Mouse (Mus musculus) heart, embryonic 16.5 days (tissue): ENCODE results near the gene Jmjd8. TPM values are rescaled to one million over a fixed set of nuclear protein-coding genes. Genes with fewer than 3 reads are reported as not detected.

Experiments used
- ATAC-seq: fragments of 200-750 bp; cut with Nextera tagmentation; replicated peaks from 2 replicates; pipeline ENCODE4 v1.8.0; 2017; ENCODE audit warnings: moderate number of reproducible peaks; ENCODE audit not compliant: insufficient read depth, low FRiP score; ENCODE audit errors: extremely low read depth
- H3K27ac ChIP-seq: fragments of 300-500 bp; sonication (generic); 2 replicates; pipeline ENCODE4 v1.5.1; 2014; ENCODE audit warnings: mild to moderate bottlenecking, low read length, control low read depth, moderate library complexity
- H3K27me3 ChIP-seq: fragments of 300-500 bp; sonication (generic); 2 replicates; pipeline ENCODE4 v1.6.1; 2014; ENCODE audit warnings: low read length, mixed read lengths; ENCODE audit not compliant: control insufficient read depth, insufficient read depth
- H3K36me3 ChIP-seq: fragments of 300-500 bp; sonication (generic); 2 replicates; pipeline ENCODE4 v1.6.1; 2014; ENCODE audit not compliant: control insufficient read depth, insufficient read depth
- H3K4me1 ChIP-seq: fragments of 300-500 bp; sonication (generic); 2 replicates; pipeline ENCODE4 v1.6.1; 2014; ENCODE audit warnings: low read length, mixed read lengths; ENCODE audit not compliant: control insufficient read depth, insufficient read depth
- H3K4me2 ChIP-seq: fragments of 300-500 bp; sonication (generic); 2 replicates; pipeline ENCODE4 v1.6.1; 2014; ENCODE audit warnings: low read depth, mild to moderate bottlenecking, control low read depth, low read length
- H3K4me3 ChIP-seq: fragments of 300-500 bp; sonication (generic); 2 replicates; pipeline ENCODE4 v1.5.1; 2014; ENCODE audit warnings: mild to moderate bottlenecking, control low read depth, low read length
- H3K9ac ChIP-seq: fragments of 300-500 bp; sonication (generic); 2 replicates; pipeline ENCODE4 v1.6.1; 2014; ENCODE audit warnings: low read length, control low read depth
- H3K9me3 ChIP-seq: fragments of 300-500 bp; sonication (generic); replicated peaks from 2 replicates; pipeline ENCODE4 v1.6.1; 2016; ENCODE audit warnings: low read length; ENCODE audit not compliant: control insufficient read depth
- WGBS: fragments of 180-500 bp; shearing (Covaris S2); extraction: QIAGEN DNeasy Blood & Tissue Kit; methylation state at CpG from one replicate; pipeline ENCODE4 v1.1.7; 2014; 5-methylcytosine and 5-hydroxymethylcytosine counted together
- polyA plus RNA-seq: library from polyadenylated mRNA; unstranded; fragments of >200 nt; fragmentation: Nextera tagmentation; extraction: Ambion mirVana; gene quantifications from 2 replicates; pipeline ENCODE4 v1.2.1, GENCODE M21; 2015

Jmjd8 gene
- polyA plus RNA-seq, 1 experiment from 2014 or later = 35.0 TPM

- peak; percentile 21; the same call in 1 of the 2 replicates for ATAC-seq
- H3K27me3 ChIP-seq = no peaks in the 10 kb centered on the region
- peak overlapping the region; percentile 75 for H3K4me3 ChIP-seq
- H3K4me2 ChIP-seq = peak overlapping the region; percentile 94
- no peaks in the 10 kb centered on the region for H3K9me3 ChIP-seq
- peak overlapping the region; percentile 79 for H3K27ac ChIP-seq
- peak overlapping the region; percentile 85 for H3K9ac ChIP-seq
- peaks cover 21% of the 10 kb centered on the region for H3K4me1 ChIP-seq
- 10% methylated on average over 6 of the region's 6 CpGs for WGBS
- no peaks in the 10 kb centered on the region for H3K36me3 ChIP-seq
Measured at GRCm38 (mm10) chr17:25861704-25862612, 33.3 kb downstream of the Jmjd8 start.

- ATAC-seq = no peak
- H3K27ac ChIP-seq = no peak overlapping the region
- no peak overlapping the region for H3K9ac ChIP-seq
- WGBS = 87% methylated on average over 6 of the region's 6 CpGs
- no peaks in the 10 kb centered on the region for H3K36me3 ChIP-seq
- H3K4me3 ChIP-seq = no peak overlapping the region
- H3K27me3 ChIP-seq = no peaks in the 10 kb centered on the region
- peaks cover 22% of the 10 kb centered on the region for H3K4me1 ChIP-seq
- H3K4me2 ChIP-seq = no peak overlapping the region
- no peaks in the 10 kb centered on the region for H3K9me3 ChIP-seq
Measured at GRCm38 (mm10) chr17:25863681-25864080, 35.0 kb downstream of the Jmjd8 start.

- ATAC-seq = no peak
- Histone ChIP-seq H3K4me2 (no peak overlapping the region), H3K4me1 (peaks cover 27% of the 10 kb centered on the region), H3K27ac (no peak overlapping the region), H3K9ac (no peak overlapping the region), H3K4me3 (no peak overlapping the region), H3K36me3 (no peaks in the 10 kb centered on the region), H3K9me3 (no peaks in the 10 kb centered on the region), H3K27me3 (no peaks in the 10 kb centered on the region)
- WGBS = 87% methylated on average over 14 of the region's 14 CpGs
Measured at GRCm38 (mm10) chr17:25864311-25864710, 35.6 kb downstream of the Jmjd8 start.

- no peak overlapping the region for H3K4me3 ChIP-seq
Measured at GRCm38 (mm10) chr17:25865288-25865687, 36.6 kb downstream of the Jmjd8 start.

GRCm38 (mm10) chr17:25866172-25866571, 37.5 kb downstream of the Jmjd8 start:
- ATAC-seq = no peak
- Histone ChIP-seq H3K9ac (peak overlapping the region; percentile 36; the same call in 1 of the 2 replicates), H3K4me1 (peaks cover 20% of the 10 kb centered on the region), H3K27me3 (no peaks in the 10 kb centered on the region), H3K9me3 (no peaks in the 10 kb centered on the region), H3K36me3 (no peaks in the 10 kb centered on the region), H3K4me2 (peak overlapping the region; percentile 90), H3K4me3 (peak overlapping the region; percentile 94), H3K27ac (no peak overlapping the region)
- 91% methylated on average over 3 of the region's 3 CpGs for WGBS

More at GRCm38 (mm10) chr17:25865288-25865687, 36.6 kb downstream of the Jmjd8 start:
- Histone ChIP-seq H3K27me3 (no peaks in the 10 kb centered on the region), H3K4me2 (no peak overlapping the region), H3K27ac (no peak overlapping the region), H3K4me1 (peaks cover 27% of the 10 kb centered on the region), H3K36me3 (no peaks in the 10 kb centered on the region), H3K9me3 (no peaks in the 10 kb centered on the region), H3K9ac (no peak overlapping the region)
- WGBS = 89% methylated on average over 11 of the region's 11 CpGs
- ATAC-seq = no peak

- H3K36me3 ChIP-seq = no peaks in the 10 kb centered on the region
- ATAC-seq = no peak; the same call in 1 of the 2 replicates
- H3K4me3 ChIP-seq = peak overlapping the region; percentile 94
- H3K27ac ChIP-seq = peak overlapping the region; percentile 98
- no peaks in the 10 kb centered on the region for H3K9me3 ChIP-seq
- H3K4me1 ChIP-seq = peaks cover 14% of the 10 kb centered on the region
- 8% methylated on average over 7 of the region's 7 CpGs for WGBS
- H3K4me2 ChIP-seq = peak overlapping the region; percentile 90
- no peaks in the 10 kb centered on the region for H3K27me3 ChIP-seq
- peak overlapping the region; percentile 97 for H3K9ac ChIP-seq
Measured at GRCm38 (mm10) chr17:25867509-25867835, 38.8 kb downstream of the Jmjd8 start.

GRCm38 (mm10) chr17:25867836-25868600, 39.4 kb downstream of the Jmjd8 start:
- Histone ChIP-seq H3K4me1 (peaks cover 14% of the 10 kb centered on the region), H3K27ac (peak overlapping the region; percentile 98), H3K9me3 (no peaks in the 10 kb centered on the region), H3K4me2 (peak overlapping the region; percentile 90), H3K4me3 (peak overlapping the region; percentile 94), H3K36me3 (no peaks in the 10 kb centered on the region), H3K9ac (peak overlapping the region; percentile 97), H3K27me3 (no peaks in the 10 kb centered on the region)
- peak; percentile 56 for ATAC-seq
- under 1% methylated on average over 42 of the region's 42 CpGs for WGBS

- H3K4me3 ChIP-seq = peak within 1 kb of the TSS; percentile 94
- under 1% methylated on average over 24 of the region's 24 CpGs for WGBS
Measured at GRCm38 (mm10) chr17:25868601-25869191, 40.0 kb downstream of the Jmjd8 start, which contains the start of gene Mcrip2. Mcrip2 (minus strand) TSS chr17:25868764.

More at GRCm38 (mm10) chr17:25868601-25869191, 40.0 kb downstream of the Jmjd8 start, which contains the start of gene Mcrip2:
- no peaks in the 10 kb centered on the region for H3K27me3 ChIP-seq
- peak within 1 kb of the TSS; percentile 97 for H3K9ac ChIP-seq
- H3K27ac ChIP-seq = peak within 1 kb of the TSS; percentile 98
- H3K36me3 ChIP-seq = no peaks in the 10 kb centered on the region
- H3K9me3 ChIP-seq = no peaks in the 10 kb centered on the region
- peak within 1 kb of the TSS; percentile 90 for H3K4me2 ChIP-seq
- peak; percentile 87 for ATAC-seq
- peaks cover 14% of the 10 kb centered on the region for H3K4me1 ChIP-seq
